Mouse (Mus musculus) left cerebral cortex, adult 11 months (tissue): ENCODE data around the gene Ptprs.
A peak's percentile ranks its signal among the peaks of the same experiment; 100 is the strongest.

Experiments used
- DNase-seq: peaks from one replicate; pipeline ENCODE4 v3.0.0; 2022; ENCODE audit warnings: low spot score

The Ptprs gene

DNA sequence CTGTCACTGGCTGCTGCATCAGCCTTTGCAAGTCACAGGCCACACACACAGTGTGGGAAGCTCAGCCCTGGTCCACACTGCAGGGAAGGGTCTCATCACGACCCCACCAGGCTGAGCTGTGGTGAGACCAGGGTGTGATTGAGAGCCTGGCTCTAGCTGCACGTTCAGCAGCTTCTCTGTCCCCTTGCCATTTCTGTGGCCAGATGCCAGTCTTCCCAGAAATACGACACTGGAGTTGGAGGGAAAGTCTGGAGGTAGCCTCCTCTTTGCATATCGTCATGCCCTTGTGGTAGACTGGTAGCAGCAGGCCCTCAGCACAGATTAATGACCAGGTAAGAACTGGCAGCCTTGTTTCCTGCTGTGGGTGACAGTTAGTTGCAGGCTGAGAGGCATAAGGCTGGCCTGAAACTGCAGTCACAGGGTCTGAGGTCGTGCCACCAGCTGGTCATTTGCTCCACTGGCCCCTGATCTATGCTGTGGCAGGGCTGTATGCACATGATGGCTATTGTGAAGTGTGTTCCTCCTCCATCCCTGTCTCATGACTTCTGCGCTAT lies 96.9 kb downstream of the Ptprs start:
- no peak for DNase-seq

GRCm38 (mm10) chr17:56374851-56375250 lies 101.4 kb downstream of the Ptprs start:
- no peak for DNase-seq

DNA sequence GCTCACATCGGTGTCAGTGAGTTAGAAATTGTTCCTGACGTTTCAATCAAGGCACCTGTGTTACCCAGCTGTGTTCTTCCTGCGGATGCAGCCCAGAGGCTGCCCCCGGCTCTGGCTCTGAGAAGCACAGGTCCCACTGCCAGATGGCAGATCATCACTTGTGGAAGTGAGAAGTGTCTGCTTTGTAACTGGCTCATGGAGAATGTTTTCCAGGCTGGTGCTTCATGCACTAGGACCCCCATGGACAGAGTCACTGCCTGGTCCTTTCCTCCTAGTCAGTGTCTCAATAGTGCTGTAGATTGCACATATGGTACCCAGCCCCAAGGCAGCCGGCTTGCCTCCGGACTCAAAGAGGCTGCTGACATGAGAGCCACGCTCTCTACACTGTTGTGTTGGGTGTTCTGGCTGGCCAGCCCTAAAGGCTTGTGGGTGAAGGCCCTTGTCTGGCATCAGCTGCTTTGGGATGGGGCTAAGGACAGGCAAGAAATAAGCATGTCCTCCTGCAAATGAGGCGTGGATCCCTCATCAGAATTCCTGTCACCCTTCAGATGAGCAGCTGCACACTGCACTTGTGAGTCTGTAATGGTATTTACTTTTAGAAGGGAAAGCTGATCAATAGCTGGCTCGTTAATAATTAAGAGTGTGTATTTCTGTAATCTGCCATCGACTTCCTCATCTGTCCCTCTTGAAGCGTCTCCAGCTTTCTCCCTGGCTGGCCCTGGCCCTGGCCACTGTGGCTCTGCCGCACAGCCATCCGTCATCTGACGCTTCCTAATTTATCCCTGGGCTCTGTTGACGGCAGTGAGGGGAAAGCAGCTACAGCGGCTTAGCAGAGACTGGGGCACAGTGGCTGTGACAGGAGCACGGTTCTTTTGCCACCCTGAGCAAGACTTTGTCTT lies 102.9 kb downstream of the Ptprs start:
- no peak for DNase-seq

DNA sequence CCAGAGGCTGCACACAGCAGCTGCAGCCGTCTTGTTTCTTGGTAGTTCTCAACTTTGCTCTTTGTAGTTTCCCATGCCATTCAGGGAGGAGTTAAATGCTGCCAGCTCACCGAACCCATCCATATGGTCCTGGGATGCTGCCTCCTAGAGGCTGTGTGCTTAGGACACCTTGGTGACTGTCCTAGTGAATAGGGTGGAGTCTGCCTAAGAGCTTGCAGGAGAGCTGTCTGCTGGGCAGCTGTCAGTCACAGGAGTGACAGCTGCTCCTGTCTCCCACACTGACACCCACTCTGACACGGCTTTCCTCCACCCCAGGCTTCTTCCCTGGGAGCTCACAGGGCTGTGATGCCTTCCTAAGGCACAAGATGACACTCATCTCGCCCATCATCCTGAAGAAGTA lies 104.2 kb downstream of the Ptprs start:
- DNase-seq = no peak

DNA sequence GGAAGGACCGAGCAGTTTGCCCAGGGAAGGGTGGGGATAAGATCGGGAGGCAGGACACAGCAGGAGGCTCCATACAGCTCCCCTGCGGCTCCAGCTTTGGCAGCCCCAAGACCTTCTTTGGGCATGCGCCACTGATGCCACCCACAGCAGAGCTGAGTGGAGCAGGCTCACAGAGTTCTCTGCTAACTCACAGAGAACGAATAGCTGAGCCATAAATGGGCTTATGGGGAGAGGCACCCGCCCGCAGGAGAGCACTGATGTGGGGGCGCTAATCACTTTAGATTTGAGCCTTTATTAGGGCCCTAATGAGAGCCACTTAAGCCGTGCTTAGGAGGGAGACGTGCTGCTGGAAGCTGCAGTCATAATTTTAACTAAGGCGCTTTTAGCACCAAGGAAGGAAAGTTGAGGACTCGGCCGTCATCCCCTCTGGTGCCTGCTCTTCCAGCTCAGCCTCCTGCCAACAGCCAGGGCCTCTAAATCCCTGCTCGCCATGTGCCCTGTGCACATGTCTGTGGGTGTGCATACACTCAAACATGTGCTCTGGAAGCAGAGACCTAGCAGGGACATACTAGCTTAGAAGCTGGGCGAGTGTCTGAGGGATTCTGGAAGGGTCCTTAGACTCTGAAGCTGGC lies 105.1 kb downstream of the Ptprs start:
- DNase-seq = peak; percentile 79

DNA sequence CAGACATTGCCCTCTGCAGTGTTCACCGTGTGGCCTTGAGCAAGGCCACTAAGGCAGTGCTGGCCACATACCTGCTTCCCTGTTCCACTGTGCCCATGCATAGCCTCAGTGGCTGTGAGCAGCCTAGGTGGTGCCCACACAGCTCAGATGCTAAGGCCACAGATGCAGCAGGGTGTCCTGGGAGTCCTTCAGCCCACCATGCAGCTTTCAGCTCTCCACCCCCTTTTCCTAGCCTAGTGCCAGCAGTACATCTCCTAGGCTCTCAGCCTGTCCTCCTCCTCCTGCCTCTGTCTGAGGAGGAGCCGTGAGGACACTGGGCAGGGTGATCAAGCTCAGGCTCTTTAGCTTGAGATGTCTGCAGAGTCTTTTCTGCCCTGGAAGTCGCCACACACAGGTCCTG lies 106.2 kb downstream of the Ptprs start:
- DNase-seq = no peak

DNA sequence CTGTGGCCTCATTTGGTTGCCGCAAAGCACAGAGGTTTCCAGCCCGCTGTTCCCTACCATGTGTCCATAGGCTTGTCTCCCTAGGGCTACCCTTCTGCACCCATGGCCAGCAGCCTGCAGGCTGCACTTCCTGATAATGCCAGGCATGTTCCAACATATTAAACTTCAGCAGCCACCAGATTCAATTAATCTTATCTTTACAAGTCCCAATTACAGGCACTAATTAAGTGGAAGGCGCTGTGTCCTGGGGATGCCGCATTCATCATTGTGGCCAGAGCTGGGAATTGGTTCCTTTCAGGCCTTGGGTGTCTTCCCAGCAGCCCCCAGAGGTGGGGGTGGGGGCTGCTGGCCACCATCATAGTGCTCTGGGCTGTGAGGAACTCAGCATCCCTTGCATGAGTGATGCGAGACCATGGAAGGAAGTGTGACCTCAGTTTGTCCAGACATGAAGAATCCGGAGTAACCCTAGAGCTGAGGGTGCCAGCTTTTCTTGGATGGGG lies 107.9 kb downstream of the Ptprs start:
- no peak for DNase-seq

GRCm38 (mm10) chr17:56365791-56366673 lies 110.3 kb downstream of the Ptprs start:
- DNase-seq = no peak
